Mouse (Mus musculus): ENCODE data around the gene Efnb1. TPM values are rescaled to one million over a fixed set of nuclear protein-coding genes. Genes with fewer than 3 reads are reported as not detected.

The Efnb1 gene
- polyA plus RNA-seq, 1 experiment from 2014 or later, result 39.3 TPM

DNA sequence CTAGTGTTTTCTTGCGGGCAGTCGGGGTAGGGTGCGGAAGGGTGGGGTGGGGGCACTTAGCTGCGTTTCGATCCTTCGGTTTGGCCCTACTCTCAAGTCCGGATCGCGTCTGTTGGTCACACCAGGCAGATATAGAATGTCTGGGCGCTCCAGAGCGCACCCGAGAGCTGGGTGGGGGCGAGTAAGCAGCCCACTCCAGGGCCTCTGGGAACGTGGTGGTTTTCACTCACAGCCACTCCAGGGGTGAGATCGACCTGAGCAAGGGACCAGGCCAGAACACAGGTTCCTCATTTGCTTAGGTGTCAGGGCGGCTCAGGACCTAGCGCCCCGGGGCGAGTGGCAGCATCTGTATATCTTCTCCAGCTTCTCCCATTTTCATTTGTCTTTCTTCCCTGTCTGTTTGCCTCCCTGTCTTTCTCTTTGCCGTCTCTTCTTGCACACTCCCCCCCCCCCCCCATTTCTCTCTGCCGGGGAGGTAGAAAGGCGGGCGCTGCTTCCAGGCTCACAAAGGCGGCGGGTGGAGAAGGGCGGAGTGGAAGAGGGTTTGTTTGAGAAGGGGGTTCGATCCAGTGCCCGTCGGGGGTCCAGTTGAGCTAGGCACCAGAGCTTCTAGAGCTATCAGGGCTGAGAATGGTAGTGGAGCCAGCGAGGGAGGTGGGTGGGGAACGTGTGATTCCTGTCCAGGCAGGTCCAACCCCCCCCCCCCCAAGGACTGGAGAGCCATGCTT, 1.4 kb downstream of the Efnb1 start:
- ATAC-seq (ENCODE audit: insufficient number of reproducible peaks, low FRiP score, low TSS enrichment, low read depth), result no peak
- Histone ChIP-seq H3K27ac (replicated peaks; ENCODE audit: low read depth, low read length) (peak overlapping the region; percentile 23; the same call in 1 of the 2 replicates), H3K36me3 (ENCODE audit: control insufficient read depth, insufficient read depth, low read length) (no peaks in the 10 kb centered on the region), H3K4me2 (ENCODE audit: low read depth, severe bottlenecking) (peak overlapping the region; percentile 74), H3K4me3 (ENCODE audit: low read depth, low read length) (peak overlapping the region; percentile 73), H3K4me1 (ENCODE audit: control insufficient read depth, insufficient read depth, low read length) (peaks cover 17% of the 10 kb centered on the region), H3K9me3 (ENCODE audit: control insufficient read depth, low read length) (no peaks in the 10 kb centered on the region), H3K9ac (ENCODE audit: low read length) (peak overlapping the region; percentile 91), H3K27me3 (ENCODE audit: control insufficient read depth, insufficient read depth, low read length) (peaks cover 4% of the 10 kb centered on the region; the same call in 1 of the 2 replicates)
- 18% methylated on average over 28 of the region's 31 CpGs for WGBS
- no peak for DNase-seq (ENCODE audit: low spot score)

GRCm38 (mm10) chrX:99137928-99138740, 2.2 kb downstream of the Efnb1 start:
- Histone ChIP-seq H3K9ac (ENCODE audit: low read length) (peak overlapping the region; percentile 91), H3K27ac (replicated peaks; ENCODE audit: low read depth, low read length) (no peak overlapping the region), H3K27me3 (ENCODE audit: control insufficient read depth, insufficient read depth, low read length) (peaks cover 4% of the 10 kb centered on the region; the same call in 1 of the 2 replicates), H3K4me3 (ENCODE audit: low read depth, low read length) (peak overlapping the region; percentile 73), H3K36me3 (ENCODE audit: control insufficient read depth, insufficient read depth, low read length) (no peaks in the 10 kb centered on the region), H3K9me3 (ENCODE audit: control insufficient read depth, low read length) (no peaks in the 10 kb centered on the region), H3K4me2 (ENCODE audit: low read depth, severe bottlenecking) (peak overlapping the region; percentile 74), H3K4me1 (ENCODE audit: control insufficient read depth, insufficient read depth, low read length) (peaks cover 17% of the 10 kb centered on the region)
- ATAC-seq (ENCODE audit: insufficient number of reproducible peaks, low FRiP score, low TSS enrichment, low read depth) (no peak), DNase-seq (ENCODE audit: low spot score) (no peak)
- WGBS, result 23% methylated on average over 9 of the region's 9 CpGs

DNA sequence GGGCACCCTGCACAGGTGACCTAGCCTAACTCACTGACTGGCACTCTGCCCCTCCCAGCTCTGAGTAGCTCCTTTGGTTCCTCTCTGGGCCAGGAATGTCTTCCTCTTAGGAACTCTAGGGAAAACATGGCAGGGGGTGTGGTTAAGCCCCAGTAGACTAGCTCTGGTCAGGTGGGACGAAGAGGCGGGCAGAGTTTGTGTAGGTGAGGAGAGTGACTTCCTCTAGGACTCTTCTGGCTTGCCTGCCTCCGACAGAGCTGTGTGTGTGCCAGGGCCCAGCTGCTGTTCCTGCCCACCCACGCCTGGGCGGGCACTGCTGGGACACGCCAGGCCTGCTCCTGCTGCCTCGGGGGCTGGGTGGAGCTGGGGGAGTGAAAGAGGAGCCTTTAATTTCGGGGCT, 5.1 kb downstream of the Efnb1 start:
- H3K27ac ChIP-seq (replicated peaks; ENCODE audit: low read depth, low read length), result no peak overlapping the region
- no peaks in the 10 kb centered on the region for H3K36me3 ChIP-seq (ENCODE audit: control insufficient read depth, insufficient read depth, low read length)
- no peak overlapping the region for H3K4me3 ChIP-seq (ENCODE audit: low read depth, low read length)
- peaks cover 6% of the 10 kb centered on the region; the same call in 1 of the 2 replicates for H3K27me3 ChIP-seq (ENCODE audit: control insufficient read depth, insufficient read depth, low read length)
- no peaks in the 10 kb centered on the region for H3K9me3 ChIP-seq (ENCODE audit: control insufficient read depth, low read length)
- ATAC-seq (ENCODE audit: insufficient number of reproducible peaks, low FRiP score, low TSS enrichment, low read depth) (no peak), DNase-seq (ENCODE audit: low spot score) (no peak)
- no peak overlapping the region for H3K9ac ChIP-seq (ENCODE audit: low read length)
- peaks cover 17% of the 10 kb centered on the region for H3K4me1 ChIP-seq (ENCODE audit: control insufficient read depth, insufficient read depth, low read length)
- WGBS, result 75% methylated on average over 8 of the region's 8 CpGs
- H3K4me2 ChIP-seq (ENCODE audit: low read depth, severe bottlenecking), result peak overlapping the region; percentile 74

DNA sequence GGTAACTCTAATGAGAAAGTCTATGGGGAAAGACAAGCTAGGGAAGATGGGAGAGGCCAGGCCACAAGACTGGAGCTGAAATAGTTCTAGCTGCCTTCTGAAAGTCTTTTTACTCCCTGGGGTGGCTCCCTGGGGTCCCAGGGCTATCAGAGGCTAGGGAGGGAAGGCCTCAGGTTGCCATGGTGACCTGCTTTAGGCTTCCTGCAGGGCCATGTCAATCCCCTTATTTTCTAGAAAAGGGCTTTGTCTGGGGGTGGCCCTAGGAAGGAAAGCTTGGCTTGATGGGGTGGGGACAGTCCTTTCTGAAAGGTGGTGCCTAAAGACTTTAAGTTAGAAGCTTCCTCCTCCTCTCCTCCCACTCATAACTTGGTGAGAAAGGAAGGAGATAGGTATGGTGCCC, 6.0 kb downstream of the Efnb1 start:
- H3K9me3 ChIP-seq (ENCODE audit: control insufficient read depth, low read length), result no peaks in the 10 kb centered on the region
- H3K27ac ChIP-seq (replicated peaks; ENCODE audit: low read depth, low read length), result no peak overlapping the region
- H3K4me1 ChIP-seq (ENCODE audit: control insufficient read depth, insufficient read depth, low read length), result peaks cover 17% of the 10 kb centered on the region
- DNase-seq (ENCODE audit: low spot score), result no peak
- H3K9ac ChIP-seq (ENCODE audit: low read length), result no peak overlapping the region
- H3K4me3 ChIP-seq (ENCODE audit: low read depth, low read length), result no peak overlapping the region
- no peaks in the 10 kb centered on the region for H3K36me3 ChIP-seq (ENCODE audit: control insufficient read depth, insufficient read depth, low read length)
- peak overlapping the region; percentile 74; the same call in 1 of the 2 replicates for H3K4me2 ChIP-seq (ENCODE audit: low read depth, severe bottlenecking)
- peaks cover 10% of the 10 kb centered on the region; the same call in 1 of the 2 replicates for H3K27me3 ChIP-seq (ENCODE audit: control insufficient read depth, insufficient read depth, low read length)
- no peak for ATAC-seq (ENCODE audit: insufficient number of reproducible peaks, low FRiP score, low TSS enrichment, low read depth)

DNA sequence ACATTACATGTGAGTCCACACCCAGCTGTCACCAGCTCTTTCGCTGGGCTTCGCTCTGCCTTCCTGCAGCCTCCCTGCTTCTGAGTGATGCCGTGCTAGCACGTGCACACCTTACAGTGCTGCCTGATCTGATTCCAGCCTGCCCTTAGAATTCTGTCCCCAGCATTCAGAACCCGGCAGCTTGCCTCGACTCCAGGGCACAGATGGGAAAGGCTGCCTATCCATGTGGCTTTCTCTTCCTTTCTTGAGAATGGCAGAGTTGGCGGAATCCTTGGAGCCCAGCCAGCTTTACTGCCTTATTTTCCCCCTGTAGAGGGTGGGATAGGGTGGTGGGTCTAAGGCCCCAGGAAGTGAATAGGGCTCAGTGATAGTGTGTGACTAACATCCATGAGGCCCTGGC, 9.6 kb downstream of the Efnb1 start:
- Histone ChIP-seq H3K9ac (ENCODE audit: low read length) (no peak overlapping the region), H3K27ac (replicated peaks; ENCODE audit: low read depth, low read length) (no peak overlapping the region), H3K36me3 (ENCODE audit: control insufficient read depth, insufficient read depth, low read length) (peaks cover 2% of the 10 kb centered on the region; the same call in 1 of the 2 replicates), H3K4me2 (ENCODE audit: low read depth, severe bottlenecking) (no peak overlapping the region), H3K4me3 (ENCODE audit: low read depth, low read length) (no peak overlapping the region), H3K9me3 (ENCODE audit: control insufficient read depth, low read length) (no peaks in the 10 kb centered on the region), H3K4me1 (ENCODE audit: control insufficient read depth, insufficient read depth, low read length) (peaks cover 15% of the 10 kb centered on the region), H3K27me3 (ENCODE audit: control insufficient read depth, insufficient read depth, low read length) (peaks cover 8% of the 10 kb centered on the region; the same call in 1 of the 2 replicates)
- WGBS, result 89% methylated on average over 7 of the region's 7 CpGs
- DNase-seq (ENCODE audit: low spot score) (no peak), ATAC-seq (ENCODE audit: insufficient number of reproducible peaks, low FRiP score, low TSS enrichment, low read depth) (no peak)

GRCm38 (mm10) chrX:99148061-99148905, 12.4 kb downstream of the Efnb1 start:
- peaks cover 3% of the 10 kb centered on the region; the same call in 1 of the 2 replicates for H3K4me1 ChIP-seq (ENCODE audit: control insufficient read depth, insufficient read depth, low read length)
- ATAC-seq (ENCODE audit: insufficient number of reproducible peaks, low FRiP score, low TSS enrichment, low read depth) (no peak), DNase-seq (ENCODE audit: low spot score) (no peak)
- H3K27me3 ChIP-seq (ENCODE audit: control insufficient read depth, insufficient read depth, low read length), result 0 out of 2 replicates have a peak, but pooled peaks cover 7% of the 10 kb centered on the region
- no peak overlapping the region for H3K4me3 ChIP-seq (ENCODE audit: low read depth, low read length)
- no peak overlapping the region for H3K27ac ChIP-seq (replicated peaks; ENCODE audit: low read depth, low read length)
- H3K9me3 ChIP-seq (ENCODE audit: control insufficient read depth, low read length), result no peaks in the 10 kb centered on the region
- 54% methylated on average over 10 of the region's 11 CpGs for WGBS
- H3K36me3 ChIP-seq (ENCODE audit: control insufficient read depth, insufficient read depth, low read length), result peaks cover 2% of the 10 kb centered on the region; the same call in 1 of the 2 replicates
- no peak overlapping the region for H3K9ac ChIP-seq (ENCODE audit: low read length)
- no peak overlapping the region for H3K4me2 ChIP-seq (ENCODE audit: low read depth, severe bottlenecking)

DNA sequence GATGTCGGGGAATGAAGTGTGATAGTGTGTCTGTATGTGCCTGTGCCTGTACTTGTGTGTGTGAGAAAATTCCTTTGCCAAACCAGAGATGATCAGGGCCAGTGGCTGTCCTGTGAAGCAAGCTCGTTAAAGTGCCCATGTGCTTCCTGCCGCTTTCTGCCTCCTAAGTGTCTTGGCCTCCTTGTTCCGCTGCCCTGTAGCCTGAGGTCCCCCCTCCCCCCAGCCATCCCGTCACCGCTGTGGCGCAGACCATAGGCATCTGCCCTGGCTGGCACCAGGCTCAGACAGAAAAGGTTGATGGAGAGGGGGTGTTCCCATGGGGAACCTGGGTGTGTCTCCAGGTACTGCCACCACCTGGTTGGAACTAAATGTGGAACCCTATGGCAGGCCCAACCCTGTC, 13.1 kb downstream of the Efnb1 start:
- Histone ChIP-seq H3K4me3 (ENCODE audit: low read depth, low read length) (no peak overlapping the region), H3K9me3 (ENCODE audit: control insufficient read depth, low read length) (no peaks in the 10 kb centered on the region), H3K27ac (replicated peaks; ENCODE audit: low read depth, low read length) (no peak overlapping the region), H3K4me1 (ENCODE audit: control insufficient read depth, insufficient read depth, low read length) (peaks cover 3% of the 10 kb centered on the region; the same call in 1 of the 2 replicates), H3K9ac (ENCODE audit: low read length) (no peak overlapping the region), H3K27me3 (ENCODE audit: control insufficient read depth, insufficient read depth, low read length) (0 out of 2 replicates have a peak, but pooled peaks cover 7% of the 10 kb centered on the region), H3K36me3 (ENCODE audit: control insufficient read depth, insufficient read depth, low read length) (peaks cover 2% of the 10 kb centered on the region; the same call in 1 of the 2 replicates), H3K4me2 (ENCODE audit: low read depth, severe bottlenecking) (no peak overlapping the region)
- ATAC-seq (ENCODE audit: insufficient number of reproducible peaks, low FRiP score, low TSS enrichment, low read depth), result no peak
- 54% methylated on average over 7 of the region's 7 CpGs for WGBS
- no peak for DNase-seq (ENCODE audit: low spot score)

DNA sequence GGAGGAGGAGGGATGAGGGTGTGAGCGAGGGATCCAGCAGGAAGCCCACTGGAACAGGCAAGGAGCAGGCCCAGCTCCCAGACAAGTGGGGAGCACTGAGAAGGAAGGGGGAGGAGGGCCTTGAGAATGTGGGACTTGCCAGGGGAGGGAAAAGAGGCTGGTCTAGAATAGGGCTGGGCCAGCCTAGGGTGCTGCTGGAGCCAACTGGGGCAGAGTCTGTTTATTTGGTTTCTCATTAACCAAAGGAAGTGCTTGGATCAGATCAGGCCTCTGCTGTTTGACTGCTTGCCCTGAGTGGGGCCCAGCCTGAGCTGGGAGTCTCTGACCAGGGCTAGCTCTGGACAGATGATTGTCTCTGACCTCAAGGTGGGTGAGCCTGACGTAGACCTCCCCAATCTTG, 14.0 kb downstream of the Efnb1 start:
- 74% methylated on average over 2 of the region's 2 CpGs for WGBS
- Histone ChIP-seq H3K4me3 (ENCODE audit: low read depth, low read length) (no peak overlapping the region), H3K27ac (replicated peaks; ENCODE audit: low read depth, low read length) (no peak overlapping the region), H3K4me2 (ENCODE audit: low read depth, severe bottlenecking) (no peak overlapping the region), H3K36me3 (ENCODE audit: control insufficient read depth, insufficient read depth, low read length) (peaks cover 2% of the 10 kb centered on the region; the same call in 1 of the 2 replicates), H3K27me3 (ENCODE audit: control insufficient read depth, insufficient read depth, low read length) (0 out of 2 replicates have a peak, but pooled peaks cover 5% of the 10 kb centered on the region), H3K9ac (ENCODE audit: low read length) (no peak overlapping the region), H3K9me3 (ENCODE audit: control insufficient read depth, low read length) (no peaks in the 10 kb centered on the region), H3K4me1 (ENCODE audit: control insufficient read depth, insufficient read depth, low read length) (peaks cover 3% of the 10 kb centered on the region; the same call in 1 of the 2 replicates)
- ATAC-seq (ENCODE audit: insufficient number of reproducible peaks, low FRiP score, low TSS enrichment, low read depth), result no peak
- DNase-seq (ENCODE audit: low spot score), result no peak

All from limb, embryonic 11.5 days (tissue).